34 mouse cellular contexts compared by ENCODE assay signal in the genomic region with DNA sequence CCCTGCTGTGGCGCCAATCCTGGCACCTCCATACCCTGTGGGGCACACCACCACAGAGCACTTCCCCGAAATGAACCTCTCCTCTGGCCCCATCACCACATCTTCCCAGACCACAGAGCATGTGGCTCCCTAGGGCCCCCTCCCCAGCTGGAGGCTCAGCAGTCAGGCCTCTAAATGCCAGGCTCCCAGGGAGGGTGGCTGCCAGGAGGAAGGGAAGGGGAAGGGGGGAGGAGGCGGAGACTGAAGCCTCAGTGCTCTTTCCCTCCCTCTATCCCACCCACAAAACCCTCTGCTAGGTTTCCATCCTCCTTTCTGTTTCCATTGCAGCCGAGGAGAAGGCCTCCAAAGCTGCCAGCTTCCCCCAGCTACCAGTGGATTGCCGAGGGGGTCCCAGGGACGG. TPM values are rescaled to one million over a fixed set of nuclear protein-coding genes. Genes with fewer than 3 reads are reported as not detected.
DNase-seq lines count a peak whose midpoint lies in the region; ATAC-seq lines count a peak whose summit lies in the region.
"Had no signal": no experiment of that assay in that cellular context is flagged by ENCODE, and none has a peak within 500 bp of the region (broad histone marks: within the 10 kb centered on the region; RNA-seq: fewer than 3 reads in every experiment).

No protein-coding gene starts in this region.

- no peak overlapping the region for H3K9ac ChIP-seq in hindbrain, embryonic 15.5 days
- H3K9ac ChIP-seq in hindbrain, embryonic 14.5 days, result no peak overlapping the region
- no peak overlapping the region for H3K9ac ChIP-seq in embryonic facial prominence, embryonic 12.5 days
- no peak overlapping the region for H3K9ac ChIP-seq in embryonic facial prominence, embryonic 15.5 days
- H3K9ac ChIP-seq: heart, embryonic 13.5 days; intestine, embryonic 15.5 days had no signal

- H3K4me2 ChIP-seq in hindbrain, embryonic 15.5 days, result no peak overlapping the region
- no peak overlapping the region for H3K4me2 ChIP-seq in hindbrain, embryonic 14.5 days (replicated peaks)
- H3K4me2 ChIP-seq in embryonic facial prominence, embryonic 12.5 days (replicated peaks), result peak overlapping the region; percentile 18; the same call in 1 of the 2 replicates
- H3K4me2 ChIP-seq in embryonic facial prominence, embryonic 15.5 days (replicated peaks), result peak overlapping the region; percentile 16
- H3K4me2 ChIP-seq: heart, embryonic 13.5 days; intestine, embryonic 15.5 days had no signal

- peaks cover 48% of the 10 kb centered on the region for H3K27me3 ChIP-seq in hindbrain, embryonic 15.5 days
- peaks cover 49% of the 10 kb centered on the region for H3K27me3 ChIP-seq in hindbrain, embryonic 14.5 days (ENCODE audit: control insufficient read depth, insufficient read depth, low read length)
- H3K27me3 ChIP-seq in embryonic facial prominence, embryonic 10.5 days (replicated peaks; ENCODE audit: low read depth, poor library complexity, severe bottlenecking), result peaks cover 92% of the 10 kb centered on the region
- peaks cover 59% of the 10 kb centered on the region for H3K27me3 ChIP-seq in embryonic facial prominence, embryonic 12.5 days
- peaks cover 49% of the 10 kb centered on the region for H3K27me3 ChIP-seq in embryonic facial prominence, embryonic 15.5 days

- H3K4me3 ChIP-seq in hindbrain, embryonic 15.5 days, result no peak overlapping the region
- H3K4me3 ChIP-seq in hindbrain, embryonic 14.5 days (replicated peaks; ENCODE audit: low read length), result no peak overlapping the region
- H3K4me3 ChIP-seq in embryonic facial prominence, embryonic 10.5 days, result peak overlapping the region; percentile 28; the same call in 1 of the 2 replicates
- H3K4me3 ChIP-seq in embryonic facial prominence, embryonic 12.5 days, result no peak overlapping the region
- peak overlapping the region; percentile 19; the same call in 1 of the 2 replicates for H3K4me3 ChIP-seq in embryonic facial prominence, embryonic 15.5 days (replicated peaks)
- H3K4me3 ChIP-seq: erythroblast, embryonic 14.5 days; heart, adult 2 months; heart, embryonic 10.5 days; heart, embryonic 13.5 days; intestine, embryonic 15.5 days had no signal

- H3K4me1 ChIP-seq in hindbrain, embryonic 15.5 days (replicated peaks), result peaks cover 13% of the 10 kb centered on the region
- H3K4me1 ChIP-seq in hindbrain, embryonic 14.5 days (replicated peaks; ENCODE audit: control insufficient read depth, insufficient read depth, low read length), result peaks cover 6% of the 10 kb centered on the region; the same call in 1 of the 2 replicates
- peaks cover 53% of the 10 kb centered on the region for H3K4me1 ChIP-seq in embryonic facial prominence, embryonic 10.5 days
- peaks cover 19% of the 10 kb centered on the region for H3K4me1 ChIP-seq in embryonic facial prominence, embryonic 12.5 days
- H3K4me1 ChIP-seq in embryonic facial prominence, embryonic 15.5 days, result peaks cover 34% of the 10 kb centered on the region

- no peak overlapping the region for H3K27ac ChIP-seq in hindbrain, embryonic 15.5 days (replicated peaks)
- no peak overlapping the region for H3K27ac ChIP-seq in hindbrain, embryonic 14.5 days
- peak overlapping the region; percentile 32; the same call in 1 of the 2 replicates for H3K27ac ChIP-seq in embryonic facial prominence, embryonic 10.5 days (replicated peaks)
- no peak overlapping the region for H3K27ac ChIP-seq in embryonic facial prominence, embryonic 12.5 days
- peak overlapping the region; percentile 56 for H3K27ac ChIP-seq in embryonic facial prominence, embryonic 15.5 days (replicated peaks)
- H3K27ac ChIP-seq: heart, adult 2 months; heart, embryonic 10.5 days; heart, embryonic 13.5 days; intestine, embryonic 15.5 days had no signal

- H3K9me3 ChIP-seq in hindbrain, embryonic 15.5 days, result no peaks in the 10 kb centered on the region
- no peaks in the 10 kb centered on the region for H3K9me3 ChIP-seq in hindbrain, embryonic 14.5 days (ENCODE audit: control insufficient read depth, low read length)
- no peaks in the 10 kb centered on the region for H3K9me3 ChIP-seq in embryonic facial prominence, embryonic 10.5 days
- no peaks in the 10 kb centered on the region for H3K9me3 ChIP-seq in embryonic facial prominence, embryonic 12.5 days
- H3K9me3 ChIP-seq in embryonic facial prominence, embryonic 15.5 days (replicated peaks), result no peaks in the 10 kb centered on the region
- H3K9me3 ChIP-seq: heart, embryonic 10.5 days; heart, embryonic 13.5 days; intestine, embryonic 15.5 days had no signal

- DNase-seq in hindbrain, embryonic 14.5 days (ENCODE audit: low spot score), result no peak
- no peak for DNase-seq in embryonic facial prominence, embryonic 10.5 days (ENCODE audit: low spot score)
- no peak for DNase-seq in layer of hippocampus, postnatal 14 days (ENCODE audit: low spot score in 2 of 2)
- DNase-seq in adrenal gland, postnatal 14 days, result no peak
- DNase-seq in adrenal gland, adult 2 months, result no peak
- DNase-seq: adrenal gland, adult 8-10 months; adrenal gland, postnatal 36 days; cerebellum, adult 18-20 months; cerebellum, adult 9-10 months; cerebellum, postnatal 25 days; embryo, embryonic 11 days; gastrocnemius, postnatal 10 days; gastrocnemius, postnatal 36 days; heart, adult 2 months; heart, postnatal 14 days; heart, postnatal 4 days; kidney, adult 11 months had no signal

- ATAC-seq in hindbrain, embryonic 15.5 days (ENCODE audit: low FRiP score, low read depth), result 0 out of 2 replicates have a peak, but pooled peaks have one; percentile 13
- ATAC-seq in hindbrain, embryonic 14.5 days (ENCODE audit: low FRiP score), result no peak
- no peak; the same call in 1 of the 2 replicates for ATAC-seq in embryonic facial prominence, embryonic 12.5 days (ENCODE audit: insufficient number of reproducible peaks, insufficient read depth, low FRiP score, low TSS enrichment)
- peak; percentile 76 for ATAC-seq in embryonic facial prominence, embryonic 15.5 days (ENCODE audit: insufficient number of reproducible peaks, low FRiP score, low TSS enrichment, low read depth)
- ATAC-seq: CD4-positive, CD25-positive, alpha-beta regulatory T cell, adult 4 months; forebrain, embryonic 14.5 days; hindbrain, embryonic 16.5 days; intestine, embryonic 15.5 days had no signal

- 32% methylated on average over 5 of the region's 6 CpGs for WGBS in hindbrain, embryonic 15.5 days
- WGBS in hindbrain, embryonic 14.5 days, result 41% methylated on average over 6 of the region's 6 CpGs
- 46% methylated on average over 6 of the region's 6 CpGs for WGBS in embryonic facial prominence, embryonic 10.5 days
- WGBS in embryonic facial prominence, embryonic 12.5 days, result 46% methylated on average over 6 of the region's 6 CpGs
- WGBS in embryonic facial prominence, embryonic 15.5 days, result 35% methylated on average over 6 of the region's 6 CpGs

- no peaks in the 10 kb centered on the region for H3K36me3 ChIP-seq in hindbrain, embryonic 15.5 days
- H3K36me3 ChIP-seq in hindbrain, embryonic 14.5 days (replicated peaks; ENCODE audit: control insufficient read depth, insufficient read depth), result no peaks in the 10 kb centered on the region
- peaks cover 34% of the 10 kb centered on the region; the same call in 1 of the 2 replicates for H3K36me3 ChIP-seq in embryonic facial prominence, embryonic 10.5 days (replicated peaks)
- no peaks in the 10 kb centered on the region for H3K36me3 ChIP-seq in embryonic facial prominence, embryonic 12.5 days
- H3K36me3 ChIP-seq in embryonic facial prominence, embryonic 15.5 days, result no peaks in the 10 kb centered on the region
- H3K36me3 ChIP-seq: heart, embryonic 10.5 days; heart, embryonic 13.5 days; intestine, embryonic 15.5 days had no signal

RNA-seq across cellular contexts. Expression of a gene that starts 5.3 kb away (rescaled TPM):
- 0.16 and 1.1 TPM in 2 replicates for polyA plus RNA-seq in hindbrain, embryonic 15.5 days (2015; fragmentation: Nextera tagmentation; extraction: Ambion mirVana)
- polyA plus RNA-seq in hindbrain, embryonic 14.5 days (2014; fragmentation: Nextera tagmentation; extraction: Ambion mirVana), result 0.12 TPM in 1 of 2 replicates, not detected in the other
- polyA plus RNA-seq in embryonic facial prominence, embryonic 10.5 days (2016; fragmentation: Nextera tagmentation; extraction: Ambion mirVana), result 41.8 and 43.5 TPM in 2 replicates
- polyA plus RNA-seq in embryonic facial prominence, embryonic 12.5 days (2016; fragmentation: Nextera tagmentation; extraction: Ambion mirVana), result 28.7 and 40.5 TPM in 2 replicates
- polyA plus RNA-seq in embryonic facial prominence, embryonic 15.5 days (2015; fragmentation: Nextera tagmentation; extraction: Ambion mirVana), result 17.2 and 20.1 TPM in 2 replicates
- total RNA-seq in layer of hippocampus, postnatal 14 days (2021), result under 1 TPM; 0.69 to 0.85 TPM
- not detected in 2 replicates for total RNA-seq in adrenal gland, postnatal 14 days (2021)
- total RNA-seq in adrenal gland, adult 2 months (2021), result not detected
- not detected in 2 replicates for polyA plus RNA-seq in adrenal gland, adult 2 months (2012; rRNA removed)
- total RNA-seq: adrenal gland, adult 8-10 months; adrenal gland, postnatal 36 days; gastrocnemius, adult 18-20 months; gastrocnemius, postnatal 10 days; gastrocnemius, postnatal 36 days; granulocyte monocyte progenitor cell, adult 5-6 weeks; heart, adult 2 months; heart, postnatal 14 days; heart, postnatal 4 days; MEL had no signal
- polyA plus RNA-seq: C2C12; CD4-positive, CD25-positive, alpha-beta regulatory T cell, adult 4 months; erythroblast, embryonic 14.5 days; heart, adult 2 months had no signal

RNA-seq across cellular contexts. Expression of a gene that starts 31.0 kb away (rescaled TPM):
- not detected in 2 replicates for polyA plus RNA-seq in hindbrain, embryonic 15.5 days (2015; fragmentation: Nextera tagmentation; extraction: Ambion mirVana)
- polyA plus RNA-seq in hindbrain, embryonic 14.5 days (2014; fragmentation: Nextera tagmentation; extraction: Ambion mirVana), result not detected in 2 replicates
- not detected in 2 replicates for polyA plus RNA-seq in embryonic facial prominence, embryonic 10.5 days (2016; fragmentation: Nextera tagmentation; extraction: Ambion mirVana)
- polyA plus RNA-seq in embryonic facial prominence, embryonic 12.5 days (2016; fragmentation: Nextera tagmentation; extraction: Ambion mirVana), result not detected in 2 replicates
- polyA plus RNA-seq in embryonic facial prominence, embryonic 15.5 days (2015; fragmentation: Nextera tagmentation; extraction: Ambion mirVana), result not detected in 2 replicates
- total RNA-seq in layer of hippocampus, postnatal 14 days (2021), result not detected
- total RNA-seq in adrenal gland, postnatal 14 days (2021), result not detected in 2 replicates
- total RNA-seq in adrenal gland, adult 2 months (2021), result not detected
- polyA plus RNA-seq in adrenal gland, adult 2 months (2012; rRNA removed), result not detected in 2 replicates
- total RNA-seq: adrenal gland, adult 8-10 months; adrenal gland, postnatal 36 days; gastrocnemius, adult 18-20 months; gastrocnemius, postnatal 10 days; gastrocnemius, postnatal 36 days; granulocyte monocyte progenitor cell, adult 5-6 weeks; heart, adult 2 months; heart, postnatal 14 days; heart, postnatal 4 days; MEL had no signal
- polyA plus RNA-seq: C2C12; CD4-positive, CD25-positive, alpha-beta regulatory T cell, adult 4 months; cortical plate, adult 2 months; erythroblast, embryonic 14.5 days; forebrain, embryonic 14.5 days; heart, adult 2 months; heart, embryonic 10.5 days; heart, embryonic 13.5 days; heart, embryonic 16.5 days; hindbrain, embryonic 11.5 days; hindbrain, embryonic 16.5 days; intestine, embryonic 15.5 days had no signal

RNA-seq across cellular contexts. Expression of a gene that starts 31.4 kb away (rescaled TPM):
- 141 and 157 TPM in 2 replicates for polyA plus RNA-seq in hindbrain, embryonic 15.5 days (2015; fragmentation: Nextera tagmentation; extraction: Ambion mirVana)
- 158 and 170 TPM in 2 replicates for polyA plus RNA-seq in hindbrain, embryonic 14.5 days (2014; fragmentation: Nextera tagmentation; extraction: Ambion mirVana)
- 64.9 and 70.0 TPM in 2 replicates for polyA plus RNA-seq in embryonic facial prominence, embryonic 10.5 days (2016; fragmentation: Nextera tagmentation; extraction: Ambion mirVana)
- polyA plus RNA-seq in embryonic facial prominence, embryonic 12.5 days (2016; fragmentation: Nextera tagmentation; extraction: Ambion mirVana), result 82.4 and 83.1 TPM in 2 replicates
- 52.4 and 55.8 TPM in 2 replicates for polyA plus RNA-seq in embryonic facial prominence, embryonic 15.5 days (2015; fragmentation: Nextera tagmentation; extraction: Ambion mirVana)
- 10 to 100 TPM; 76.7 to 77.6 TPM for total RNA-seq in layer of hippocampus, postnatal 14 days (2021)
- total RNA-seq in adrenal gland, postnatal 14 days (2021), result 33.5 TPM in 2 replicates
- 10 to 100 TPM; 30.9 to 34.2 TPM for total RNA-seq in adrenal gland, adult 2 months (2021)
- polyA plus RNA-seq in adrenal gland, adult 2 months (2012; rRNA removed), result 39.4 and 41.6 TPM in 2 replicates

RNA-seq across cellular contexts. Expression of a gene that starts 45.3 kb away (rescaled TPM):
- polyA plus RNA-seq in hindbrain, embryonic 15.5 days (2015; fragmentation: Nextera tagmentation; extraction: Ambion mirVana), result not detected in 2 replicates
- polyA plus RNA-seq in hindbrain, embryonic 14.5 days (2014; fragmentation: Nextera tagmentation; extraction: Ambion mirVana), result not detected in 2 replicates
- polyA plus RNA-seq in embryonic facial prominence, embryonic 10.5 days (2016; fragmentation: Nextera tagmentation; extraction: Ambion mirVana), result 0.41 and 0.70 TPM in 2 replicates
- polyA plus RNA-seq in embryonic facial prominence, embryonic 12.5 days (2016; fragmentation: Nextera tagmentation; extraction: Ambion mirVana), result 0.46 and 0.48 TPM in 2 replicates
- polyA plus RNA-seq in embryonic facial prominence, embryonic 15.5 days (2015; fragmentation: Nextera tagmentation; extraction: Ambion mirVana), result 0.12 TPM in 1 of 2 replicates, not detected in the other
- total RNA-seq in layer of hippocampus, postnatal 14 days (2021), result not detected
- not detected in 2 replicates for total RNA-seq in adrenal gland, postnatal 14 days (2021)
- not detected for total RNA-seq in adrenal gland, adult 2 months (2021)
- polyA plus RNA-seq in adrenal gland, adult 2 months (2012; rRNA removed), result not detected in 2 replicates
- total RNA-seq: adrenal gland, adult 8-10 months; adrenal gland, postnatal 36 days; gastrocnemius, adult 18-20 months; gastrocnemius, postnatal 10 days; gastrocnemius, postnatal 36 days; granulocyte monocyte progenitor cell, adult 5-6 weeks; heart, adult 2 months; heart, postnatal 14 days; heart, postnatal 4 days; MEL had no signal
- polyA plus RNA-seq: C2C12; CD4-positive, CD25-positive, alpha-beta regulatory T cell, adult 4 months; cortical plate, adult 2 months; erythroblast, embryonic 14.5 days; forebrain, embryonic 14.5 days; heart, adult 2 months; heart, embryonic 13.5 days; hindbrain, embryonic 11.5 days; hindbrain, embryonic 16.5 days; intestine, embryonic 15.5 days had no signal

Comparison
In these comparisons a context has a peak if more than half of its experiments do, and no peak if none do; other contexts are left out.
1. ATAC-seq: peak in hindbrain, embryonic 15.5 days (single experiment) and embryonic facial prominence, embryonic 15.5 days (single experiment); none in hindbrain, embryonic 14.5 days (single experiment) and embryonic facial prominence, embryonic 12.5 days (single experiment).
2. H3K27ac ChIP-seq: peak in embryonic facial prominence, embryonic 10.5 days (single experiment) and embryonic facial prominence, embryonic 15.5 days (single experiment); none in hindbrain, embryonic 15.5 days (single experiment), hindbrain, embryonic 14.5 days (single experiment) and embryonic facial prominence, embryonic 12.5 days (single experiment).
3. H3K4me3 ChIP-seq: peak in embryonic facial prominence, embryonic 10.5 days (single experiment) and embryonic facial prominence, embryonic 15.5 days (single experiment); none in hindbrain, embryonic 15.5 days (single experiment), hindbrain, embryonic 14.5 days (single experiment) and embryonic facial prominence, embryonic 12.5 days (single experiment).
4. H3K4me2 ChIP-seq: peak in embryonic facial prominence, embryonic 12.5 days (single experiment) and embryonic facial prominence, embryonic 15.5 days (single experiment); none in hindbrain, embryonic 15.5 days (single experiment) and hindbrain, embryonic 14.5 days (single experiment).